ENCODE assay signal across 12 mouse cellular contexts in the genomic region with DNA sequence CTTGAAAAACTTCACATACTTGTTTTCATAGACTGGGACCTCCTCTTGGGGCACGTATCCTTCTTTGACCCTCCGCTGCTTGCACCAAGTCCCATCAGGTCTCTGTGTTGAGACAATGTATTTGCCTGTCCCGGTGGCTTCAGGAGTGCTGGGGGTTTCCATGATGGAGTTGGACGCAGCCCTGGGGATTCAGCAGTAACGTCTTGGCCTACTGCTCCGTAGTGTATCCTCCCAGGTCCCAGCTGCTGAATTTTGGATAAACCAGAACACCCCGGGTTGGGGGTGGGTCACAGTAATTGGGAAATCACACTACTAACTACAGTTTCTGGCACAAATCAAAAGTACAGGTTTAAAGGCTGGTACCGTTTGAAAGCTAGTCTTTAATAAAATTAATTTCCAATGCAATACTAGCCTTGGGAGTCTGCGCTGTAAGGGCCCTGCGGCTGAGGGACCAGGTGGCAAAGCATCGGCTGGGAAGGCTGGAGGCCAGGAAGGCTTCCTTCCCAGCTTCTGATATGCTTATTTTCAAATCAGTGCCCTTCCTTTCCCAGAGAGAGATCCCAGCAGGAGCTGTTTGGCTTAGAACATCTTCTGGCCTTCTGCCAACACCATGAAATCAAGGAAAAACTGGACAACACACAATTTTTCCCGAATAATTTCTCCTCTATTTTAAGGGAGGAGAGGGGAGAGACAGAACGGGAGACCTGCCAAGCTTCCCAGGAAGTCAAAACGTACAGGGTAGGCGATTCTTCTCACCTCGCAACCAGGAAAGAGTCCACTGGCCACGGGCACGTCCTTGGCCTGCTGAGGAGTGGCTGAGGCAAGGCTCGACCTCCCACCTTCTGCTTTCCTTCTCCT. TPM values are rescaled to one million over a fixed set of nuclear protein-coding genes. Genes with fewer than 3 reads are reported as not detected.
DNase-seq lines count a peak whose midpoint lies in the region; ATAC-seq and TF ChIP-seq lines count a peak whose summit lies in the region.
"Had no signal": no experiment of that assay in that cellular context is flagged by ENCODE, and none has a peak within 500 bp of the region (broad histone marks: within the 10 kb centered on the region; RNA-seq: fewer than 3 reads in every experiment).

No protein-coding gene starts in this region.

- peak; percentile 66 for ATAC-seq in frontal cortex, adult (ENCODE audit: low TSS enrichment)

- WGBS in cerebellum, adult 2 months = 10% methylated on average over 19 of the region's 19 CpGs

- TF ChIP-seq CTCF in layer of hippocampus, adult 2 months (conservative IDR thresholded peaks at IDR 0.05) = no peak
- TF ChIP-seq CTCF in cerebellum, adult 2 months (IDR thresholded peaks at IDR 0.05; ENCODE audit: borderline replicate concordance, insufficient read depth, low read depth, low read length) = no peak

- no peak for DNase-seq in frontal cortex, postnatal 25 days (ENCODE audit: low spot score in 2 of 2)
- no peak for DNase-seq in layer of hippocampus, adult 2 months (ENCODE audit: low spot score in 2 of 2)
- DNase-seq in layer of hippocampus, postnatal 25 days (ENCODE audit: extremely low spot score in 1 of 2, low spot score in 1 of 2) = no peak
- DNase-seq in adrenal gland, postnatal 25 days = peak; percentile 22
- DNase-seq in cerebellum, adult 2 months = peak; percentile 85 to 93
- DNase-seq in right cerebral cortex, adult 18-20 months = no peak
- no peak for DNase-seq in layer of hippocampus, adult 11-12 months (ENCODE audit: low spot score)

- TF ChIP-seq POLR2A in cerebellum, adult 2 months (IDR thresholded peaks at IDR 0.05; ENCODE audit: borderline replicate concordance, insufficient read depth, low read length) = no peak

- H3K4me3 ChIP-seq in layer of hippocampus, adult 2 months = no peak overlapping the region
- no peak overlapping the region for H3K4me3 ChIP-seq in cerebellum, adult 2 months (replicated peaks; ENCODE audit: insufficient read depth, low read depth, low read length)
- H3K4me3 ChIP-seq: heart, embryonic 15.5 days; kidney, embryonic 15.5 days; liver, embryonic 15.5 days had no signal

- peak overlapping the region; percentile 29; the same call in 1 of the 2 replicates for H3K27ac ChIP-seq in layer of hippocampus, adult 2 months
- peak overlapping the region; percentile 68 for H3K27ac ChIP-seq in cerebellum, adult 2 months (ENCODE audit: insufficient read depth, low read length)
- H3K27ac ChIP-seq: heart, embryonic 15.5 days; kidney, embryonic 15.5 days; liver, embryonic 15.5 days had no signal

- no peaks in the 10 kb centered on the region for H3K27me3 ChIP-seq in cerebellum, adult 2 months (ENCODE audit: control insufficient read depth, insufficient read depth, low read length)
- H3K27me3 ChIP-seq: CH12.LX; heart, embryonic 15.5 days; kidney, embryonic 15.5 days; liver, embryonic 15.5 days had no signal

- H3K4me1 ChIP-seq in cerebellum, adult 2 months (ENCODE audit: control insufficient read depth, insufficient read depth, low read length) = peaks cover 26% of the 10 kb centered on the region

RNA-seq across cellular contexts. Expression of a gene that starts 32.1 kb away (rescaled TPM):
- 10 to 100 TPM; 30.6 to 31.1 TPM for total RNA-seq in layer of hippocampus, adult 2 months (2021)
- 10 to 100 TPM; 28.1 to 29.3 TPM for total RNA-seq in layer of hippocampus, postnatal 25 days (2021)
- total RNA-seq in adrenal gland, postnatal 25 days (2021) = 30.2 and 34.0 TPM in 2 replicates
- 31.2 and 35.4 TPM in 2 replicates for polyA plus RNA-seq in cerebellum, adult 2 months (2012; rRNA removed)
- total RNA-seq: CH12.LX had no signal

RNA-seq across cellular contexts. Expression of a gene that starts 40.8 kb away (rescaled TPM):
- total RNA-seq in layer of hippocampus, adult 2 months (2021) = 10 to 100 TPM in 1 of 2 experiments, 1 to 10 TPM in 1; 9.8 to 13.6 TPM
- 10 to 100 TPM; 12.3 to 13.3 TPM for total RNA-seq in layer of hippocampus, postnatal 25 days (2021)
- 41.7 and 55.2 TPM in 2 replicates for total RNA-seq in adrenal gland, postnatal 25 days (2021)
- polyA plus RNA-seq in cerebellum, adult 2 months (2012; rRNA removed) = 24.6 and 27.1 TPM in 2 replicates

Comparison
In these comparisons a context has a peak if more than half of its experiments do, and no peak if none do; other contexts are left out.
1. DNase-seq: peak in adrenal gland, postnatal 25 days (single experiment) and cerebellum, adult 2 months (2 of 2); none in frontal cortex, postnatal 25 days (0 of 2), layer of hippocampus, adult 2 months (0 of 2), layer of hippocampus, postnatal 25 days (0 of 2), right cerebral cortex, adult 18-20 months (single experiment) and layer of hippocampus, adult 11-12 months (single experiment).